19 mouse cellular contexts compared by ENCODE assay signal in genomic region chr7:98682821-98683220, GRCm38 (mm10). TPM values are rescaled to one million over a fixed set of nuclear protein-coding genes. Genes with fewer than 3 reads are reported as not detected.
A peak's percentile ranks its signal among the peaks of the same experiment; 100 is the strongest.
DNase-seq lines count a peak whose midpoint lies in the region; ATAC-seq and TF ChIP-seq lines count a peak whose summit lies in the region.
"Had no signal": no experiment of that assay in that cellular context is flagged by ENCODE, and none has a peak within 500 bp of the region (broad histone marks: within the 10 kb centered on the region; RNA-seq: fewer than 3 reads in every experiment).

No protein-coding gene starts in this region.

- ATAC-seq in erythroblast, adult 5-6 weeks (replicated peaks; ENCODE audit: low FRiP score, poor library complexity, severe bottlenecking): no peak

- H3K27me3 ChIP-seq in testis, adult 2 months (ENCODE audit: control insufficient read depth, insufficient read depth, low read length): no peaks in the 10 kb centered on the region
- H3K27me3 ChIP-seq: embryonic facial prominence, embryonic 15.5 days; heart, embryonic 12.5 days; limb, embryonic 15.5 days; midbrain, embryonic 12.5 days; neural tube, embryonic 15.5 days had no signal

- H3K27ac ChIP-seq in layer of hippocampus, adult 2 months: no peak overlapping the region
- H3K27ac ChIP-seq in testis, adult 2 months (ENCODE audit: control insufficient read depth, insufficient read depth, low read depth, low read length): no peak overlapping the region
- H3K27ac ChIP-seq: embryonic facial prominence, embryonic 15.5 days; kidney, embryonic 15.5 days; limb, embryonic 15.5 days; midbrain, embryonic 12.5 days; neural tube, embryonic 15.5 days had no signal

- H3K36me3 ChIP-seq in testis, adult 2 months (ENCODE audit: control insufficient read depth, insufficient read depth, low read length): no peaks in the 10 kb centered on the region
- H3K36me3 ChIP-seq: embryonic facial prominence, embryonic 15.5 days; heart, embryonic 12.5 days; kidney, embryonic 15.5 days; limb, embryonic 15.5 days; midbrain, embryonic 12.5 days; neural tube, embryonic 15.5 days had no signal

- DNase-seq in layer of hippocampus, adult 2 months (ENCODE audit: low spot score in 2 of 2): no peak
- DNase-seq in layer of hippocampus, postnatal 25 days (ENCODE audit: extremely low spot score in 1 of 2, low spot score in 1 of 2): no peak
- no peak for DNase-seq in testis, postnatal 10 days (ENCODE audit: low spot score)
- peak; percentile 74 for DNase-seq in R1 (ENCODE audit: low read depth, low spot score)
- DNase-seq in adrenal gland, postnatal 14 days: no peak
- DNase-seq: cerebellum, postnatal 14 days; embryo, embryonic 11 days; layer of hippocampus, postnatal 36 days; lung, postnatal 10 days; right cerebral cortex, postnatal 25 days had no signal

- no peak for TF ChIP-seq POLR2A in testis, adult 2 months (IDR thresholded peaks at IDR 0.05; ENCODE audit: control insufficient read depth, low read depth, low read length)

- peak; percentile 37 for TF ChIP-seq CTCF in layer of hippocampus, adult 2 months (conservative IDR thresholded peaks at IDR 0.05)
- TF ChIP-seq CTCF in testis, adult 2 months (IDR thresholded peaks at IDR 0.05; ENCODE audit: control insufficient read depth, insufficient read depth, insufficient replicate concordance, low read depth, low read length): peak; percentile 81; the same call in 1 of the 2 replicates

- peaks cover 2% of the 10 kb centered on the region; the same call in 1 of the 2 replicates for H3K4me1 ChIP-seq in testis, adult 2 months (ENCODE audit: control insufficient read depth, insufficient read depth, low read length)
- H3K4me1 ChIP-seq: midbrain, embryonic 12.5 days had no signal

- no peak overlapping the region for H3K4me3 ChIP-seq in layer of hippocampus, adult 2 months
- H3K4me3 ChIP-seq in testis, adult 2 months (ENCODE audit: control insufficient read depth, low read depth, low read length): peak overlapping the region; percentile 70
- H3K4me3 ChIP-seq: embryonic facial prominence, embryonic 15.5 days; heart, embryonic 12.5 days; kidney, embryonic 15.5 days; limb, embryonic 15.5 days; midbrain, embryonic 12.5 days; myocyte; neural tube, embryonic 15.5 days had no signal

RNA-seq across cellular contexts. Expression of gene Thap12, which starts 20.1 kb away (rescaled TPM):
- total RNA-seq in layer of hippocampus, adult 2 months (2021): 10 to 100 TPM; 73.2 to 79.5 TPM
- 10 to 100 TPM; 71.0 to 78.5 TPM for total RNA-seq in layer of hippocampus, postnatal 25 days (2021)
- 3.5 and 4.3 TPM in 2 replicates for polyA plus RNA-seq in testis, adult 2 months (2012; rRNA removed)
- total RNA-seq in erythroblast, adult 5-6 weeks (2015; ENCODE audit: low replicate concordance): 4.8 and 11.3 TPM in 2 replicates
- total RNA-seq in erythroblast, adult 5-6 weeks (2017; ENCODE audit: low replicate concordance): 7.2 and 11.8 TPM in 2 replicates
- total RNA-seq in adrenal gland, postnatal 14 days (2021): 62.3 and 63.7 TPM in 2 replicates

RNA-seq across cellular contexts. Expression of gene Emsy, which starts 26.2 kb away (rescaled TPM):
- 10 to 100 TPM; 69.9 to 82.7 TPM for total RNA-seq in layer of hippocampus, adult 2 months (2021)
- total RNA-seq in layer of hippocampus, postnatal 25 days (2021): 10 to 100 TPM; 58.1 to 70.0 TPM
- 17.6 and 19.3 TPM in 2 replicates for polyA plus RNA-seq in testis, adult 2 months (2012; rRNA removed)
- 69.6 and 81.7 TPM in 2 replicates for total RNA-seq in erythroblast, adult 5-6 weeks (2015; ENCODE audit: low replicate concordance)
- 50.3 and 55.3 TPM in 2 replicates for total RNA-seq in erythroblast, adult 5-6 weeks (2017; ENCODE audit: low replicate concordance)
- total RNA-seq in adrenal gland, postnatal 14 days (2021): 31.5 and 40.2 TPM in 2 replicates
